Mouse (Mus musculus) C2C12 (cell line): ENCODE measurements around the gene Ryr3.

Experiments used
- CEBPB ChIP-seq: IDR thresholded peaks from one replicate; pipeline ENCODE4 v1.6.1; 2011; ENCODE audit warnings: low read depth, mild to moderate bottlenecking, control low read depth, moderate library complexity
- CTCF ChIP-seq: IDR thresholded peaks from one replicate; pipeline ENCODE4 v1.5.1; 2011; ENCODE audit not compliant: control insufficient read depth, insufficient read depth, insufficient read length
- MYOG ChIP-seq: IDR thresholded peaks from one replicate; pipeline ENCODE4 v1.6.1; 2011; ENCODE audit not compliant: control insufficient read depth, insufficient read length; ENCODE audit errors: extremely low read depth

- TF ChIP-seq CTCF, result no peak
- TF ChIP-seq CEBPB, result no peak
- no peak for TF ChIP-seq MYOG
These were observed 157.5 kb downstream of the Ryr3 start for GRCm38 (mm10) chr2:113059367-113059766.
